Comparison of ENCODE assay signal across 8 mouse cellular contexts in genomic region chr10:43451848-43452662, GRCm38 (mm10). TPM values are rescaled to one million over a fixed set of nuclear protein-coding genes. Genes with fewer than 3 reads are reported as not detected.
A peak's percentile ranks its signal among the peaks of the same experiment; 100 is the strongest.
DNase-seq lines count a peak whose midpoint lies in the region; ATAC-seq and TF ChIP-seq lines count a peak whose summit lies in the region.

No protein-coding gene starts in this region.

- TF ChIP-seq POLR2A in bone marrow macrophage, adult 2 months (IDR thresholded peaks at IDR 0.05; ENCODE audit: borderline replicate concordance, low read depth, low read length): no peak
- TF ChIP-seq POLR2A in myocyte (IDR thresholded peaks at IDR 0.05; ENCODE audit: insufficient read length, low read depth): no peak

- H3ac ChIP-seq in myocyte (ENCODE audit: control insufficient read depth, insufficient read length): no peak overlapping the region

- no peaks in the 10 kb centered on the region for H3K9me3 ChIP-seq in heart, embryonic 11.5 days (replicated peaks; ENCODE audit: control insufficient read depth, low read length)
- no peaks in the 10 kb centered on the region for H3K9me3 ChIP-seq in kidney, embryonic 16.5 days (ENCODE audit: low read length)

- no peaks in the 10 kb centered on the region for H3K27me3 ChIP-seq in heart, embryonic 11.5 days (ENCODE audit: control insufficient read depth, insufficient read depth, low read length)
- no peaks in the 10 kb centered on the region for H3K27me3 ChIP-seq in kidney, embryonic 16.5 days (ENCODE audit: insufficient read depth, low read length)
- H3K27me3 ChIP-seq in myocyte (ENCODE audit: control insufficient read depth, insufficient read depth, insufficient read length): no peaks in the 10 kb centered on the region

- no peak overlapping the region for H3K27ac ChIP-seq in bone marrow macrophage, adult 2 months (ENCODE audit: insufficient read depth, low read depth, low read length)
- no peak overlapping the region for H3K27ac ChIP-seq in heart, embryonic 11.5 days (ENCODE audit: low read depth, low read length)
- no peak overlapping the region for H3K27ac ChIP-seq in kidney, embryonic 16.5 days (ENCODE audit: low read length)

- WGBS in heart, embryonic 11.5 days (ENCODE audit: insufficient replicate concordance): 25% methylated on average over 16 of the region's 16 CpGs
- 26% methylated on average over 16 of the region's 16 CpGs for WGBS in kidney, embryonic 16.5 days

- peak overlapping the region; percentile 55 for H3K4me2 ChIP-seq in heart, embryonic 11.5 days
- H3K4me2 ChIP-seq in kidney, embryonic 16.5 days (replicated peaks; ENCODE audit: low read depth, low read length): peak overlapping the region; percentile 46
- H3K4me2 ChIP-seq in myocyte (ENCODE audit: low read depth): peak overlapping the region; percentile 72

- ATAC-seq in erythroblast, adult 5-6 weeks (replicated peaks; ENCODE audit: low FRiP score, poor library complexity, severe bottlenecking): peak; percentile 57
- ATAC-seq in heart, embryonic 11.5 days (replicated peaks; ENCODE audit: insufficient number of reproducible peaks, low FRiP score, low TSS enrichment): no peak
- ATAC-seq in kidney, embryonic 16.5 days (ENCODE audit: low FRiP score, low TSS enrichment): peak; percentile 95

- peak overlapping the region; percentile 54 for H3K4me3 ChIP-seq in bone marrow macrophage, adult 2 months (ENCODE audit: insufficient read depth, low read length)
- 0 out of 2 replicates have a peak overlapping the region, but pooled peaks have one; percentile 2 for H3K4me3 ChIP-seq in heart, embryonic 11.5 days (ENCODE audit: low read depth, low read length)
- H3K4me3 ChIP-seq in kidney, embryonic 16.5 days (ENCODE audit: low read length): peak overlapping the region; percentile 35
- H3K4me3 ChIP-seq in myocyte: no peak overlapping the region

- H3K36me3 ChIP-seq in heart, embryonic 11.5 days (ENCODE audit: control insufficient read depth, insufficient read depth, low read length): no peaks in the 10 kb centered on the region
- no peaks in the 10 kb centered on the region for H3K36me3 ChIP-seq in kidney, embryonic 16.5 days (ENCODE audit: insufficient read depth, low read length)
- no peaks in the 10 kb centered on the region for H3K36me3 ChIP-seq in myocyte (ENCODE audit: control insufficient read depth, insufficient read depth)

- peak; percentile 90 for DNase-seq in A20 (ENCODE audit: low read depth, low spot score)
- peak; percentile 74 for DNase-seq in liver
- peak; percentile 45 to 70 for DNase-seq in spleen, postnatal 4 days (ENCODE audit: low spot score in 2 of 2)

- TF ChIP-seq CTCF in bone marrow macrophage, adult 2 months (IDR thresholded peaks at IDR 0.05; ENCODE audit: low read depth, low read length): peak; percentile 44; the same call in 1 of the 2 replicates

- no peaks in the 10 kb centered on the region for H3K79me2 ChIP-seq in myocyte (ENCODE audit: control insufficient read depth, insufficient read depth)

- H3K9ac ChIP-seq in heart, embryonic 11.5 days (ENCODE audit: low read depth, low read length): no peak overlapping the region
- H3K9ac ChIP-seq in kidney, embryonic 16.5 days (replicated peaks; ENCODE audit: low read length): no peak overlapping the region; the same call in 1 of the 2 replicates

- H3K4me1 ChIP-seq in bone marrow macrophage, adult 2 months (ENCODE audit: control insufficient read depth, insufficient read depth, low read length): peaks cover 3% of the 10 kb centered on the region
- H3K4me1 ChIP-seq in heart, embryonic 11.5 days (ENCODE audit: control insufficient read depth, insufficient read depth, low read length): no peaks in the 10 kb centered on the region
- H3K4me1 ChIP-seq in kidney, embryonic 16.5 days (ENCODE audit: insufficient read depth, low read length): peaks cover 3% of the 10 kb centered on the region; the same call in 1 of the 2 replicates

TF ChIP-seq in myocyte, 11 proteins besides CTCF, POLR2A, EP300 and RAD21:
- TF ChIP-seq MAX (IDR thresholded peaks at IDR 0.05; ENCODE audit: low read depth) (no peak), USF1 (IDR thresholded peaks at IDR 0.05; ENCODE audit: low read depth) (no peak), E2F4 (IDR thresholded peaks at IDR 0.05; ENCODE audit: insufficient read depth) (no peak), TCF3 (IDR thresholded peaks at IDR 0.05; ENCODE audit: insufficient read length, low read depth) (no peak), MYOD1 (IDR thresholded peaks at IDR 0.05; ENCODE audit: control insufficient read depth in 1 of 3, insufficient read length in 2 of 3, low read depth in 2 of 3) (no peak), SRF (IDR thresholded peaks at IDR 0.05; ENCODE audit: control insufficient read depth, insufficient read length, low read depth) (no peak)
TF ChIP-seq in myocyte: peak in this region for 0.

RNA-seq across cellular contexts. Expression of gene Bend3, which starts 26.6 kb away (rescaled TPM):
- polyA plus RNA-seq in bone marrow macrophage, adult 2 months (2012; ENCODE audit: insufficient read depth, insufficient read length, missing spikeins): 1.3 and 2.4 TPM in 2 replicates
- 2.1 and 2.3 TPM in 2 replicates for total RNA-seq in erythroblast, adult 5-6 weeks (2015; ENCODE audit: low replicate concordance)
- 0.70 and 0.85 TPM in 2 replicates for total RNA-seq in erythroblast, adult 5-6 weeks (2017; ENCODE audit: low replicate concordance)
- polyA plus RNA-seq in heart, embryonic 11.5 days (2014; fragmentation: Nextera tagmentation; extraction: Ambion mirVana): 3.9 and 4.1 TPM in 2 replicates
- 4.1 and 6.8 TPM in 2 replicates for polyA plus RNA-seq in kidney, embryonic 16.5 days (2015; fragmentation: Nextera tagmentation; extraction: Ambion mirVana)
- polyA plus RNA-seq in myocyte (2012; fragmentation: generic; extraction: Trizol): 3.0 TPM
